Mouse (Mus musculus) lung, postnatal 0 days (tissue): ENCODE measurements around the gene Arpc5. TPM values are rescaled to one million over a fixed set of nuclear protein-coding genes. Genes with fewer than 3 reads are reported as not detected.

ENCODE experiments used
- ATAC-seq: fragments of 200-750 bp; cut with Nextera tagmentation; 2 replicates; pipeline ENCODE4 v1.8.0; 2017; ENCODE audit warnings: moderate library complexity
- DNase-seq: peaks from one replicate; pipeline ENCODE4 v3.0.0-alpha.2; 2016; ENCODE audit warnings: low spot score
- H3K27ac ChIP-seq: fragments of 300-500 bp; sonication (generic); 2 replicates; pipeline ENCODE4 v1.5.1; 2014; ENCODE audit warnings: antibody characterized with exemption, mild to moderate bottlenecking, low read length, mixed read lengths
- H3K27me3 ChIP-seq: fragments of 300-500 bp; sonication (generic); replicated peaks from 2 replicates; pipeline ENCODE4 v1.6.1; 2014; ENCODE audit warnings: low read length, mixed read lengths; ENCODE audit not compliant: insufficient read depth
- H3K36me3 ChIP-seq: fragments of 300-500 bp; sonication (generic); 2 replicates; pipeline ENCODE4 v1.6.1; 2014; ENCODE audit warnings: low read length, mixed read lengths; ENCODE audit not compliant: insufficient read depth
- H3K4me1 ChIP-seq: fragments of 300-500 bp; sonication (generic); 2 replicates; pipeline ENCODE4 v1.6.1; 2014; ENCODE audit warnings: antibody characterized with exemption, low read depth, low read length, mixed read lengths; ENCODE audit not compliant: insufficient read depth
- H3K4me2 ChIP-seq: fragments of 300-500 bp; sonication (generic); replicated peaks from 2 replicates; pipeline ENCODE4 v1.6.1; 2014; ENCODE audit warnings: low read depth, mild to moderate bottlenecking, low read length, moderate library complexity, mixed read lengths
- H3K4me3 ChIP-seq: fragments of 300-500 bp; sonication (generic); 2 replicates; pipeline ENCODE4 v1.5.1; 2014; ENCODE audit warnings: low read depth, low read length
- H3K9ac ChIP-seq: fragments of 300-500 bp; sonication (generic); replicated peaks from 2 replicates; pipeline ENCODE4 v1.6.1; 2014; ENCODE audit warnings: low read depth, mild to moderate bottlenecking
- H3K9me3 ChIP-seq: fragments of 300-500 bp; sonication (generic); 2 replicates; pipeline ENCODE4 v1.6.1; 2016; ENCODE audit warnings: low read length, mixed read lengths
- CTCF ChIP-seq: IDR thresholded peaks from 2 replicates; pipeline ENCODE4 v1.5.1; 2016; ENCODE audit warnings: antibody characterized with exemption, mild to moderate bottlenecking
- EP300 ChIP-seq: IDR thresholded peaks from 2 replicates; pipeline ENCODE4 v1.6.1; 2016; ENCODE audit warnings: antibody characterized with exemption, mild to moderate bottlenecking, control low read depth
- WGBS: fragments of 180-500 bp; shearing (Covaris S2); extraction: QIAGEN DNeasy Blood & Tissue Kit; methylation state at CpG from one replicate; pipeline ENCODE4 v1.1.7; 2014; 5-methylcytosine and 5-hydroxymethylcytosine counted together
- polyA plus RNA-seq: library from polyadenylated mRNA; unstranded; fragments of >200 nt; fragmentation: Nextera tagmentation; extraction: Ambion mirVana; gene quantifications from 2 replicates; pipeline ENCODE4 v1.2.1, GENCODE M21; 2015

Gene Arpc5
- 376 and 377 TPM in 2 replicates for polyA plus RNA-seq

DNA sequence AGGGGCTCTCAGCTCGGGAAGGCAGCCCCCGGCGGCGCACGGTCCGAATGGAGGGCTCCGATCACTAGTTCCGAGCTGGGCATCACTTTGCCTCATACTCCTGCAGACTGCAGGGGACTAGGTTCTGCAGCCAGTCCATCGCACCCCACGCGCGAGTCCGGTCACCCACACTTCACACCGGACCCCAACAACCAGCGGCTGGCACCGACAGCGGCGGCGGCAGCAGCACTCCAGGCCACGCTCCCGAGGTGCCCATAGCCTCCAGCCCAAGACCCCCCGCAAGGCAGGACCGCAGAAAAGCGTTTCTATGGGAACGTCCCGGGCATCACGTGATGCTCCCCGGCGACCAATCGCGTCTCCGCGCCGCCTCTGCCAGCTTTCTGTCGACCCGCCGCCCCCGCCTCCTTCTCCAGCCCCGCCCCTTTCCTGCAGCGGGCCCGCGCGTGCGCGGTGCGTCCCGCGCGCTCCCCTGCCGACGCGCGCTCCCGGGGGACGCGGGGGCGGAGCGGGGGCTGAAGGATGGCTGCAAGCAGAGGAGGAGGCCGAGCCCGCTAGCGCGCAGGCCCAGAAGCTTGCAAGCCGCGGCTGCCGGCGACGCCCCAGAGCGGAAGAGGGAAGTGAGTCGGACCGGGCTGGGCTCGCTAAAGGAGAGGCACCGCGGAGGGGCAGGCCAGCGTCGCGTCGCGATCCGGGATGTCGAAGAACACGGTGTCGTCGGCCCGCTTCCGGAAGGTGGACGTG is at the start of gene Arpc5, which contains the start of gene Rgl1:
TSS of gene Arpc5 (plus strand) at position 511 of the 741 bp plus-strand sequence.
TSS of gene Rgl1 (minus strand) at position 320 of the 741 bp plus-strand sequence.
- Histone ChIP-seq H3K27me3 (no peaks in the 10 kb centered on the region), H3K36me3 (peaks cover 9% of the 10 kb centered on the region; the same call in 1 of the 2 replicates), H3K9me3 (no peaks in the 10 kb centered on the region), H3K9ac (peak within 1 kb of the TSS; percentile 90), H3K4me3 (peak within 1 kb of the TSS; percentile 97), H3K4me2 (peak within 1 kb of the TSS; percentile 89), H3K4me1 (peaks cover 6% of the 10 kb centered on the region; the same call in 1 of the 2 replicates), H3K27ac (peak within 1 kb of the TSS; percentile 91)
- DNase-seq: peak; percentile 99
- ATAC-seq: peak; percentile 98
- under 1% methylated on average over 62 of the region's 86 CpGs for WGBS
- TF ChIP-seq CTCF (no peak; the same call in 1 of the 2 replicates), EP300 (no peak)

DNA sequence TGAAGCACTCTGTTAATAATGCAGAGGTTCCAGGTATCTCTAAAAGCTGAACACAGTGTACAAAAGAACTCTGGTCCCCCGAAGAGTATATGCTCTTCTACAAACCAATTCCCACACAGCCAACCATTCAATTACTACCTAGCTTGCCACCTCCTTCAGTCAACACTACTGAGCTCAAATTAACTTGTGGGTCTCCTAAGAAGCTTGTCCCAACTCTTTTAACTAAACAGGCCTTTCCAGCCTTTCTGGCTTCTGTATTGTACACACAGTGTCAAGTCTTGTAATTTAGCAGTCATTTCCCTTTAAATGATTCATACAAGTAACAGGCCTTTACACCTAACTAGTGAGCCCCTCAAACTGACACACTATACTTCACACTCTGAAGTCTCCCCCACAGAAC is 49.0 kb upstream of the Arpc5 start:
- 48% methylated on average over 1 of the region's 1 CpGs for WGBS

DNA sequence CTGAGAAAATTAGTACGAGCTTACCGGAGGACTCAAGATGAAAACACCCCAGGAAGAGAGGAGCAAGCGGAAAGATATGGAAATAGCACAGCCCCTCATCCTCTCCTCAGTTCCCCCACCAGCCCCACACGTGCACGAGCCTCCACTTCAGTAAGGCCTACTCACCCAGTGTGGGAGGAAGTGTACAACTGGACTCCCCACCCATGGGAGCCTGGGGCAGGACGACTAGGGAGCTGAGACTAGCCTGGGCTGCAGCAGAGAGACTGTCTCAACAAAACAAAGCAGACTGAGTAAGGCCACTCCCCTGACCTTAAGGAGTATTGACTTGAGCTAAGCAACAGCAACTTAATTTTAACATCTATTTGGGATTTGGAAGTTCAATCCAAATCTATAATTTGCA is 48.1 kb upstream of the Arpc5 start:
- WGBS: 24% methylated on average over 6 of the region's 6 CpGs
- Histone ChIP-seq H3K36me3 (no peaks in the 10 kb centered on the region), H3K27ac (0 out of 2 replicates have a peak overlapping the region, but pooled peaks have one; percentile 26), H3K9ac (no peak overlapping the region), H3K4me2 (no peak overlapping the region), H3K4me3 (no peak overlapping the region), H3K9me3 (no peaks in the 10 kb centered on the region), H3K27me3 (no peaks in the 10 kb centered on the region), H3K4me1 (no peaks in the 10 kb centered on the region; the same call in 1 of the 2 replicates)
- ATAC-seq (no peak), DNase-seq (no peak)
- TF ChIP-seq CTCF (no peak), EP300 (no peak)

More for the DNA sequence above, 49.0 kb upstream of the Arpc5 start:
- peak; percentile 49 for ATAC-seq
- no peak overlapping the region for H3K9ac ChIP-seq
- H3K4me1 ChIP-seq: no peaks in the 10 kb centered on the region; the same call in 1 of the 2 replicates
- no peaks in the 10 kb centered on the region for H3K9me3 ChIP-seq
- TF ChIP-seq CTCF (no peak), EP300 (no peak)
- H3K27me3 ChIP-seq: no peaks in the 10 kb centered on the region
- DNase-seq: peak; percentile 25
- H3K27ac ChIP-seq: no peak overlapping the region
- H3K4me2 ChIP-seq: no peak overlapping the region
- H3K4me3 ChIP-seq: no peak overlapping the region
- H3K36me3 ChIP-seq: no peaks in the 10 kb centered on the region

DNA sequence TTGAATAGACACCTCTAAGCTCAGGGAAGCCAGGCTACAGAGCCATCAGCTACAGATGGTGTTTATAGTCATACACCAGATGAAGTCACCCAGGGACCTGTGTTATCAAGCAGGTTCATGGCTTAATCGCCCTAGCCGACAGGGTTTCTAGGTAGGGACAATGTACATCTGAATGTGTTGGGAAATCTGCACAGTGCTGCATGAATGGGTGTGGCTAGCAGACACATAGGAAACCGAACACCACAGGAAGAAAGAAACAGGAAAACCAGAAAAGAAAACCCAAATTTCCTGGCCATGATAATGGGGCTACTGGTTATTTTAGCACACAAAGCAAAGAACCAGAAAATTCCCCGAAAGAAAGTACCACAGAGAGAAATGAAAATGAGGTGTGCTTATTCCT is 45.4 kb upstream of the Arpc5 start:
- no peaks in the 10 kb centered on the region for H3K9me3 ChIP-seq
- no peak for DNase-seq
- no peak for ATAC-seq
- no peaks in the 10 kb centered on the region for H3K27me3 ChIP-seq
- H3K36me3 ChIP-seq: no peaks in the 10 kb centered on the region
- H3K4me3 ChIP-seq: no peak overlapping the region
- H3K27ac ChIP-seq: no peak overlapping the region
- H3K4me2 ChIP-seq: no peak overlapping the region
- no peak overlapping the region for H3K9ac ChIP-seq
- TF ChIP-seq EP300 (no peak), CTCF (no peak)
- no peaks in the 10 kb centered on the region; the same call in 1 of the 2 replicates for H3K4me1 ChIP-seq
- 54% methylated on average over 4 of the region's 4 CpGs for WGBS

DNA sequence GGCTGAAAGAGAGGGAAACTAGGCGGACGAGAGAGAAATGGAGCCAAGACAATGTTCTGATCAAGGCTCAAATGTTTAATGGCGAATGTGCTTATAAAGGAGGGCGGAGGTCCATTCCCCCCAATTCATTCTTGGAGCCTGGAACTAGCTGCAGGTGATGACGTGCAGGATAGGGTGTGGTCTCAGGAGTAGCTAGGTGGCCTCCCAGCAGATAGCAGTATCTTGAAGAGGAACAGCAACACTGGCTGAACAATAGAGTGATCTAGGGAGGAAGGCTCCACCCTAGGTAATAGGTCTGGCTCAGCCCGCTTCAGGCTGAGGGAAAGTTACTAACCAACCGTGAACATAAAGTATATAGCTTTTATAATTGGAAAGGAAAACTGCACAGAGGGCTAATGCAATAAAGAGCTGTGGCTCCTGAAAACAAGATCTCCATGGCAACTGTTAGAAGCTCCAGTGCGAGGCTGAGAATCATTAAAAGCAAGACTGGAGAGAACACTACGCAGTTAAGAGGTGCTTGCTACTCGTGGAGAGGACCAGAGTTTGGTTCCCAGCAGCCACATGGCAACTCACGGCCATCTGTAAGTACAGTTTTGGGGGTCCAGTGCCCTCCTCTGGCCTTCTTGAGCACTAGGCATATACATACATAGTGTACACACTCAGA is 44.7 kb upstream of the Arpc5 start:
- peak; percentile 40; the same call in 1 of the 2 replicates for ATAC-seq
- Histone ChIP-seq H3K36me3 (no peaks in the 10 kb centered on the region), H3K27me3 (no peaks in the 10 kb centered on the region), H3K9me3 (no peaks in the 10 kb centered on the region), H3K9ac (no peak overlapping the region), H3K4me3 (no peak overlapping the region), H3K27ac (no peak overlapping the region), H3K4me2 (no peak overlapping the region), H3K4me1 (no peaks in the 10 kb centered on the region; the same call in 1 of the 2 replicates)
- WGBS: 83% methylated on average over 11 of the region's 11 CpGs
- peak; percentile 18 for DNase-seq
- TF ChIP-seq EP300 (no peak), CTCF (no peak)

DNA sequence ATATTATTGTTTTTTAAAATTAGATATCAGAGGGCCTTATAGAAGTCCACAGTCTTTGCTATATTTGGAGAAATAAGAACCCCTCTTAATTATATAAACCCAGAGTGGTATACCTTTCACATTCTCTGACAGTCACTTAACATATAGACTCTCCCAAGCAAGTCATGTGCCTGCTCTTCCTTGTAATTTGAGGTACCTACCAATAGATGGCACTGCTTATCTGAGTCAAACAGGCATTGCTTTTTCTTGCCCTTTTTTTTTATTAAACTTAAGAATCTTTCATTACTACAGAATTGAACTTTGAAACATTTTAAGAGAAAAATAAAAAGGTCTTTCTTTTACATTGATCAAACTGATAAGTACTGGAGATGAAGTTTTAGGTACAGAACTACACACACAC is 42.1 kb upstream of the Arpc5 start:
- Histone ChIP-seq H3K4me3 (no peak overlapping the region), H3K27ac (no peak overlapping the region), H3K27me3 (no peaks in the 10 kb centered on the region), H3K9me3 (no peaks in the 10 kb centered on the region), H3K4me2 (no peak overlapping the region), H3K36me3 (no peaks in the 10 kb centered on the region), H3K4me1 (no peaks in the 10 kb centered on the region), H3K9ac (no peak overlapping the region)
- ATAC-seq (no peak), DNase-seq (peak; percentile 38)
- TF ChIP-seq EP300: no peak
- peak; percentile 48 for TF ChIP-seq CTCF
